Mouse (Mus musculus) bone marrow, adult 2 months (tissue): ENCODE data around the gene Tdg.
"Not testable (repeated sequence)": the region's sequence is repeated elsewhere in the genome, so short reads cannot be mapped to it uniquely, and the experiment has no call there.

Experiments
- CTCF ChIP-seq: fragments of 200-500 bp; IDR thresholded peaks from 2 replicates; pipeline ENCODE4 v1.5.1; 2011; ENCODE audit warnings: low read length, control low read depth; ENCODE audit not compliant: control insufficient read depth, insufficient read depth
- POLR2A ChIP-seq: fragments of 200-500 bp; IDR thresholded peaks from 2 replicates; pipeline ENCODE4 v1.6.1; 2011; ENCODE audit warnings: low read depth, mild to moderate bottlenecking, control low read depth, low read length, borderline replicate concordance; ENCODE audit not compliant: control insufficient read depth

DNA sequence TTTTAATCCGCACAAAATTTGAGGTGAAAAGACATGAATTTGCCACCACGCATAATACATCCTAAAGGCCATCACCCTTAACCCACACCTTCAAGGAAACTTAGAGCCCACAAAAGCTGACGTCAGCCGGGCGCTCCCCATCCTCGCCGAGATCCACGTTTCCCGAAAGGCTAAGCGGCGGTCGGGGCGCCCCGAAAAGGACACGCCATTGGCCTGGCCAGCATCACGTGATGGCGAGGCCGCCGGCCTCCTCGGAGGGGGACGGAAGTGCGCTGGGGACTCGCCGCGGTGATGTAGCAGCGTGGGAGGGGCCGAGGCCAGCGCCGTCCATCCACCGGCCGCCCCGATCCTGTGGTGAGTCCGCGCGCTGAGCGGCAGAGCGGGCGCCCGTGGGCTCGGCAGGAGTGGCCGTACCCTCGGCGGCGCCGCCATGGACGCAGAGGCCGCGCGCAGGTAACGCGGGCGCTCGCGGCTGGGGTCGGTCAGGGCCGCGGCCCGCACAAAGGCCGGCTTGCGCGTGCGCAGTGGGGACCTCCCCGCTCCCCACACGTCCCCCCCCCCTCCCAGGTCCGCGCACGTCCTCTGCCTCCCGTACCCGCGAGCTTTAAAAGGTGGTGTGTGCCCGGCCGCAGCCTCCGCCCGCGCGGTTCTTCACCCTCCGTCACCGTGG is at the start of gene Tdg:
- not testable (repeated sequence) for TF ChIP-seq CTCF
- peak; percentile 53; the same call in 1 of the 2 replicates for TF ChIP-seq POLR2A
